Mouse (Mus musculus) forebrain, embryonic 11.5 days (tissue): ENCODE measurements around the gene Ywhah. TPM values are rescaled to one million over a fixed set of nuclear protein-coding genes. Genes with fewer than 3 reads are reported as not detected.

Experiments
- ATAC-seq: fragments of 200-750 bp; cut with Nextera tagmentation; replicated peaks from 2 replicates; pipeline ENCODE4 v1.8.0; 2017; ENCODE audit warnings: moderate TSS enrichment; ENCODE audit not compliant: low FRiP score
- DNase-seq: peaks from one replicate; pipeline ENCODE4 v3.0.0-alpha.2; 2017; ENCODE audit warnings: low spot score
- H3K27ac ChIP-seq: fragments of 300-500 bp; sonication (generic); 2 replicates; pipeline ENCODE4 v1.5.1; 2014; ENCODE audit warnings: low read depth, low read length
- H3K27me3 ChIP-seq: fragments of 300-500 bp; sonication (generic); 2 replicates; pipeline ENCODE4 v1.6.1; 2014; ENCODE audit warnings: mild to moderate bottlenecking, low read length, mixed read lengths; ENCODE audit not compliant: control insufficient read depth, insufficient read depth
- H3K36me3 ChIP-seq: fragments of 300-500 bp; sonication (generic); 2 replicates; pipeline ENCODE4 v1.6.1; 2014; ENCODE audit warnings: mild to moderate bottlenecking, low read length, moderate library complexity, mixed read lengths; ENCODE audit not compliant: control insufficient read depth, insufficient read depth
- H3K4me1 ChIP-seq: fragments of 300-500 bp; sonication (generic); replicated peaks from 2 replicates; pipeline ENCODE4 v1.6.1; 2014; ENCODE audit warnings: low read length, mixed read lengths; ENCODE audit not compliant: control insufficient read depth, insufficient read depth
- H3K4me2 ChIP-seq: fragments of 300-500 bp; sonication (generic); 2 replicates; pipeline ENCODE4 v1.6.1; 2014; ENCODE audit warnings: low read depth, mild to moderate bottlenecking, low read length, moderate library complexity, mixed read lengths; ENCODE audit not compliant: severe bottlenecking
- H3K4me3 ChIP-seq: fragments of 300-500 bp; sonication (generic); 2 replicates; pipeline ENCODE4 v1.5.1; 2014; ENCODE audit warnings: low read depth, low read length
- H3K9ac ChIP-seq: fragments of 300-500 bp; sonication (generic); 2 replicates; pipeline ENCODE4 v1.6.1; 2014; ENCODE audit warnings: low read length
- H3K9me3 ChIP-seq: fragments of 300-500 bp; sonication (generic); 2 replicates; pipeline ENCODE4 v1.6.1; 2016; ENCODE audit warnings: low read length, mixed read lengths; ENCODE audit not compliant: control insufficient read depth
- WGBS: fragments of 180-500 bp; shearing (Covaris S2); extraction: QIAGEN DNeasy Blood & Tissue Kit; methylation state at CpG from one replicate; pipeline ENCODE4 v1.1.7; 2014; 5-methylcytosine and 5-hydroxymethylcytosine counted together
- polyA plus RNA-seq: library from polyadenylated mRNA; unstranded; fragments of >200 nt; fragmentation: Nextera tagmentation; extraction: Ambion mirVana; gene quantifications from 2 replicates; pipeline ENCODE4 v1.2.1, GENCODE M21; 2014

The Ywhah gene
- polyA plus RNA-seq, 1 experiment from 2014 or later: 436 TPM

DNA sequence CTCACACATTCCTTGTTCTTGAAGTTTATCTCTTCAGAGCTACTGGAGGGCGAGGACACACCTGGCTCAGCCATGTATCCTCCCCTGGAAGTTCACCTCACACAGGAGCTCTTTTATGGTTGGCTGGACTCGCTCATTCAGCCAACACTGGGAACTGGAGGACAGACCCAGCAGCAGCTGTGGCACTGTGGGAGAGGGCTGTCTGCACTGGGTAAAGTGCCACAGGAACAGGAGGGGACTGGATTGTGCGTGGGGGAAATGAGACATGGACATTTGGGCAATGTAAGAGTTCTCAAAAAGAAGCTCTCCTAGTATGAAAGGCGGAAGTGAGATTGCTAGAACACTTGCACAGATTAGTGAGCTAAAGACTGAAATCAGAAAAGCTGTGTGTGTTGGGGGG lies 22.9 kb upstream of the Ywhah start:
- ATAC-seq (no peak), DNase-seq (no peak)
- WGBS: 82% methylated on average over 4 of the region's 4 CpGs
- Histone ChIP-seq H3K9ac (no peak overlapping the region), H3K27ac (no peak overlapping the region), H3K36me3 (no peaks in the 10 kb centered on the region), H3K9me3 (no peaks in the 10 kb centered on the region), H3K27me3 (no peaks in the 10 kb centered on the region), H3K4me3 (no peak overlapping the region), H3K4me2 (no peak overlapping the region), H3K4me1 (no peaks in the 10 kb centered on the region)

DNA sequence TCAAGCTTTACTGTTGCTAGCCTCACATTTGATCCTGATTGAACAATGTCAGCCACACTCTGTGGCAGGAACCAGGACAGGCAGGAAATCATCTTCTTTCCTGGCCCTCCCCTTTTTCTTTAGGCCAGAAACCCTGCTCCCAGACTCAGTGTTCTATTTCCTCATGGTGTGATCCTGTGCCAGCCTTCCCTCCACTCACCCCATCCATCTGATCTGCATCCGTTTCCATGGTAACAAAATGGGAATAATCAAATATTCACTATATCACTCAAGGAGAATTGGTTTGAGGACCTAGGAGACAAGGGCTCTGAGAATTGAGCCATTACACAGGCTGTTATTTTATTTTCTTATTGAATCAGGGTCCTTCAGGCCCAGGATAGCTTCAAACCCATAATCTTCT lies 22.1 kb upstream of the Ywhah start:
- Histone ChIP-seq H3K27ac (no peak overlapping the region), H3K9ac (no peak overlapping the region), H3K9me3 (no peaks in the 10 kb centered on the region), H3K27me3 (no peaks in the 10 kb centered on the region), H3K36me3 (no peaks in the 10 kb centered on the region), H3K4me1 (no peaks in the 10 kb centered on the region), H3K4me2 (no peak overlapping the region), H3K4me3 (no peak overlapping the region)
- ATAC-seq (no peak), DNase-seq (no peak)
- 81% methylated on average over 1 of the region's 1 CpGs for WGBS

DNA sequence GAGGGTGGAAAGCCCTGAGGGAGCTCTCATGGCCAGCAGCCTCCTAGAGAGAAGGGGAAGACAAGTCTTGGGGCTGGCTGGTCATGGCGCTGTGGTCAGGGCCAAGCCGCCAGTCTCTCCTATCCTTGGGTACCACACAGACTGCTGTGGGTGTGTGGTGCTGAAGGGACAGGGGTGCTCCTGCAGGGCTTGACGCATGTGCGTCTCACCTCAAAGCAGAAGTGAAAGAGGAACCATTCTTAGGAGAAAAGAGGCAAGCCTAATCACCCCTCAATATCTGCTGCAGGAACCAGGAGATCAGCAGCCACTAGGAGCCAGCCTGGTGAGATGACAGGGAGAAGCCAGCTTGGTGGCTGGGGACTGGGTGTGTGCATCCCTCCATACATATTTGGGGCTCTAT lies 20.9 kb upstream of the Ywhah start:
- no peak for DNase-seq
- H3K9me3 ChIP-seq: no peaks in the 10 kb centered on the region
- H3K4me2 ChIP-seq: no peak overlapping the region
- H3K36me3 ChIP-seq: no peaks in the 10 kb centered on the region
- H3K4me3 ChIP-seq: no peak overlapping the region
- 62% methylated on average over 4 of the region's 4 CpGs for WGBS
- H3K27ac ChIP-seq: no peak overlapping the region
- H3K9ac ChIP-seq: no peak overlapping the region
- no peaks in the 10 kb centered on the region for H3K27me3 ChIP-seq
- ATAC-seq: no peak
- H3K4me1 ChIP-seq: no peaks in the 10 kb centered on the region

DNA sequence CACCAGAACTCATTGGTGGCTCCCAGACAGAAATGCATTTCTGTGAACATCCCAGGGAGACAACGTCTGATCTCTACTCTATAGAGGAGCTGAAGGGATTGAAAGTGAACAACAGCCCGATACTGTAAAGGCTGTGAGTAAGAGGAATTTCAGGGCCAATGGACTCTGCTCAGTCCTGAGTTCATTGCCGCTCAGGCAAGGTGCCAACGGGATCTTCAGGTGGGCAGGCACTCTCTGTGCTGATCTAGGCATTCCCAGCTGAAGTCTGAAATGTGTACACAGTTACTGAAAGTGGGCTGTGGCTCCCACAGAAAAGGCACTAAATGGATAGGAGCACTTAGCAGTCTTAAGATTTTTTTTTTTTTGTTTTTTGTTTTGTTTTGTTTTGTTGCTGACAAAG lies 19.8 kb upstream of the Ywhah start:
- ATAC-seq (no peak), DNase-seq (no peak)
- no peaks in the 10 kb centered on the region for H3K27me3 ChIP-seq
- no peak overlapping the region for H3K4me2 ChIP-seq
- no peaks in the 10 kb centered on the region for H3K36me3 ChIP-seq
- no peaks in the 10 kb centered on the region for H3K4me1 ChIP-seq
- H3K9me3 ChIP-seq: no peaks in the 10 kb centered on the region
- H3K4me3 ChIP-seq: no peak overlapping the region
- no peak overlapping the region for H3K27ac ChIP-seq
- WGBS: 82% methylated on average over 4 of the region's 4 CpGs
- no peak overlapping the region for H3K9ac ChIP-seq

DNA sequence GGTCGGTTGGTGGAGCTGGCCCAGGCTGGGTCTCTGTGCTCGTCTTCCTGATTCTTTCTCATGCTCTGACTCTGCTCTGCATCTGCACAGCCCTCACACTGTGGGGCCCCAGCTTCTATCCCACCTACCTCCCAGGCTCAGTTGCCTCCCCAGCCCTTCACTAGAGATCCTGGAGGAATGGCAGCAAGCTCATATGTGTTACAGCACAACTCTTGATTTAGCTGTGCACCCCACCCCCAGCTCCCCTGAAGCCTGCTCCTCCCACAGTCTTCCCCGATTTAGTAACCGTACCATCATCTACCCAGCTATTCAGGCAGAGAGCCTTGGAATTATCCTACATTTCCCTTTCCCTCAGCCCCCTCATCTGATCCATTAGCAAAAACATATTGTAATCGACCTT lies 17.5 kb upstream of the Ywhah start:
- no peak overlapping the region for H3K4me3 ChIP-seq
- H3K27me3 ChIP-seq: no peaks in the 10 kb centered on the region
- H3K9me3 ChIP-seq: no peaks in the 10 kb centered on the region
- no peak overlapping the region for H3K4me2 ChIP-seq
- H3K9ac ChIP-seq: no peak overlapping the region
- no peaks in the 10 kb centered on the region for H3K4me1 ChIP-seq
- no peak overlapping the region for H3K27ac ChIP-seq
- no peak for ATAC-seq
- H3K36me3 ChIP-seq: no peaks in the 10 kb centered on the region
- DNase-seq: no peak
- 85% methylated on average over 5 of the region's 5 CpGs for WGBS

DNA sequence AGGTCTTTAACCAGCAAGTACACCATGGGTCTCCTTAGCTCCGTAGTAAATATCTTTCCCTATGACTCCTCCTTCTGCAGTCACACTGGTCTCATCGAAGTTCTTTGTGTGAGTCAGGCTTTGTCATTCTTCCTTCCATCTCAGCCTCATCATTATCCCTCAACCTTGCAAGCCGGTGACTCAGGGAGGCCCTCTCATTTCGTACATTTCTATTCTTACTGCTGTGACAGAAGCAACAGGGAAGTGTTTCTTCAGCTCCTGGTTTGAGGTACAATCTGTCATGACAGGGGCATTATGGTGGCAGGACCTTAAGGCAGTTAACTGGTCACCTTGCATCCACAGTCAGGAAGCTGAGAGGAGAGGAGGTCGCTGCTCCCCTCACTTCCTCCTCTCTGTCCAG lies 15.8 kb upstream of the Ywhah start:
- no peak overlapping the region for H3K9ac ChIP-seq
- no peaks in the 10 kb centered on the region for H3K9me3 ChIP-seq
- H3K4me2 ChIP-seq: no peak overlapping the region
- DNase-seq: no peak
- H3K27ac ChIP-seq: no peak overlapping the region
- WGBS: 91% methylated on average over 5 of the region's 5 CpGs
- no peak for ATAC-seq
- no peaks in the 10 kb centered on the region for H3K36me3 ChIP-seq
- no peaks in the 10 kb centered on the region for H3K27me3 ChIP-seq
- no peaks in the 10 kb centered on the region for H3K4me1 ChIP-seq
- no peak overlapping the region for H3K4me3 ChIP-seq

DNA sequence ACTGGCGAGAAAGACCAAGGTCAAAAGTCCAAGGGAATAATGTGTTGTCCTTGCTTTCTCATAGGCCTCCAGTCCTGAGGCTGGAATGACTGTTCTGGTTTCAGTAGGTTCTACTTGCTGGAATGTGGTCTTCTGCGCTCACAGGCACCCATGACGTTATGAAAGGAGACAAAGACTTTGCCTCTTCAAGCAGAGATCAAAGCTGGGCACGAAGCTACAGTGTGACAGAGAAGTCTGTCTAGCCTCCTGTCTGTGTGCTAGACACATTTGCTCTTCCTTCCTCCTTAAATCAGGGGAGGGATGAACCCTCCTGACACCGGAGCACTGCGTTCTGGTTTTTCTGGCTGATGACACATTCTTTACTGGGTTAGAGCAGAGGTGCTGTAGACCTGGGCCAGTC lies 15.1 kb upstream of the Ywhah start:
- Histone ChIP-seq H3K9ac (no peak overlapping the region), H3K4me3 (no peak overlapping the region)
- no peak for ATAC-seq

DNA sequence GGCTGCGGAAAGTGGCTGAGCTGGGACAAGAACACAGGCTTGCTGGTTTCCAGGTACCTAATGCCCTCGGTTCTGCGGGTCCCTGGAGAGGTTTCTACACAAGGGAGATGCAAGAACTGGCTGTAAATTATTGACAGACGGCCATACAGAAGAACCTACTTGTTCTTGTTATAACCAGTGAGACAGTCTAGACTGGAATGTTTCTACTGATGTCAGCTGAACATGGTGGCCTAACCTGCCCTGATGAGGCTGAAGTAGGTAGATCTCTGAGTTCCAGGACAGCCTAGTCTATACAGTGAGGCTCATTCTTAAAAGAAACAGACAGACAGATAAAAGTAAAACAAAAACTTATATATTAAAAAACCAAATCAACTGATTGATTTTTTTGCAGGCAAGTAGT lies 14.5 kb upstream of the Ywhah start:
- H3K27me3 ChIP-seq: no peaks in the 10 kb centered on the region
- WGBS: 85% methylated on average over 4 of the region's 4 CpGs
- no peaks in the 10 kb centered on the region for H3K9me3 ChIP-seq
- H3K9ac ChIP-seq: no peak overlapping the region
- no peak for ATAC-seq
- no peak overlapping the region for H3K4me3 ChIP-seq
- no peaks in the 10 kb centered on the region for H3K36me3 ChIP-seq
- H3K4me1 ChIP-seq: no peaks in the 10 kb centered on the region
- DNase-seq: no peak
- H3K4me2 ChIP-seq: no peak overlapping the region
- H3K27ac ChIP-seq: no peak overlapping the region

More for the DNA sequence above, 15.1 kb upstream of the Ywhah start:
- Histone ChIP-seq H3K9me3 (no peaks in the 10 kb centered on the region), H3K4me1 (no peaks in the 10 kb centered on the region), H3K27ac (no peak overlapping the region), H3K27me3 (no peaks in the 10 kb centered on the region), H3K4me2 (no peak overlapping the region), H3K36me3 (no peaks in the 10 kb centered on the region)
- DNase-seq: no peak
- 80% methylated on average over 6 of the region's 6 CpGs for WGBS

DNA sequence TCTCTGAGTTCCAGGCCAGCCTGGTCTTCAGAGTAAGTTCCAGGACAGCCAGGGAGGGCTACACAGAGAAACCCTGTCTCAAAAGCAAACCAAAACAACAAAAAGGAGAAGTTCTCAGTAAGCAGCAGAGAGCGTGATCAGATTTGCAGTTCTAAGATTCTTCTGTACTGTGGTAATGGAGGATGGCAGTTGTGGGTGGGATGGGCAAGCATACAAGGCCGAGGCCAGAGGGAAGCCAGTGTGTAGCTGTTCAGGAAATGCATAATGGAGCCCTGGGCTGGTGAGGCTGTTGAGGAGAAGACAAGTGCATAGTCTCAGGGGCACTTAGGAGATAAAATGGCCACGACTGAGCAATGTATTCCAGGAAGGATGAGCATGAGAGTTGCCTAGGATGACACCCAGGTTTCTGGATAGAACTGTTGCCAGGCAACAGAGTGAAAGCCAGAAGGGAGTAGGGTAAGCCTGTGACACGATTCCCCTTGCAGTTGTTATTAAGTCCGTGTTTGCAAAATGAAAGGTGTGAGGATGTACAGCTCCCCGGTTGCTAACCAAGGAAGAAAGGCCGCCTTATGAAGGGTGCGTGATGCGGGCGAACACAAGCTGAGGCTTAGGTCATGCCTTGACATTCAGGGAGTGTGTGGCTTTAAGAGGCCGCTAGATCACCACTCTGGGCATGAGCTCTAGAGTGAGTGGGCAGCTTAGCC lies 13.0 kb upstream of the Ywhah start:
- Histone ChIP-seq H3K4me3 (no peak overlapping the region), H3K27me3 (no peaks in the 10 kb centered on the region), H3K4me1 (peaks cover 3% of the 10 kb centered on the region), H3K9ac (no peak overlapping the region), H3K4me2 (no peak overlapping the region), H3K36me3 (no peaks in the 10 kb centered on the region), H3K27ac (no peak overlapping the region), H3K9me3 (no peaks in the 10 kb centered on the region)
- DNase-seq (no peak), ATAC-seq (no peak)
- WGBS: 82% methylated on average over 11 of the region's 11 CpGs
